Mouse (Mus musculus) heart, embryonic 10.5 days (tissue): ENCODE data around the gene Ciita. TPM values are rescaled to one million over a fixed set of nuclear protein-coding genes. Genes with fewer than 3 reads are reported as not detected.

ENCODE experiments used
- DNase-seq: peaks from one replicate; pipeline ENCODE4 v3.0.0-alpha.2; 2017; ENCODE audit warnings: low spot score
- H3K27ac ChIP-seq: fragments of 300-500 bp; sonication (generic); 2 replicates; pipeline ENCODE4 v1.5.1; 2016; ENCODE audit warnings: mild to moderate bottlenecking
- H3K27me3 ChIP-seq: fragments of 300-500 bp; sonication (generic); 2 replicates; pipeline ENCODE4 v1.6.1; 2016; ENCODE audit warnings: mild to moderate bottlenecking; ENCODE audit not compliant: poor library complexity, insufficient read depth, severe bottlenecking
- H3K36me3 ChIP-seq: fragments of 300-500 bp; sonication (generic); 2 replicates; pipeline ENCODE4 v1.6.1; 2016; ENCODE audit warnings: mild to moderate bottlenecking, moderate library complexity
- H3K4me1 ChIP-seq: fragments of 300-500 bp; sonication (generic); 2 replicates; pipeline ENCODE4 v1.6.1; 2016; ENCODE audit warnings: mild to moderate bottlenecking
- H3K4me3 ChIP-seq: fragments of 300-500 bp; sonication (generic); 2 replicates; pipeline ENCODE4 v1.5.1; 2016; ENCODE audit warnings: mild to moderate bottlenecking, moderate library complexity
- H3K9me3 ChIP-seq: fragments of 300-500 bp; sonication (generic); 2 replicates; pipeline ENCODE4 v1.6.1; 2016; ENCODE audit warnings: mild to moderate bottlenecking, moderate library complexity
- WGBS: fragments of 180-500 bp; shearing (Covaris S2); methylation state at CpG from one replicate; pipeline ENCODE4 v1.1.7; 2016; 5-methylcytosine and 5-hydroxymethylcytosine counted together
- polyA plus RNA-seq: library from polyadenylated mRNA; unstranded; fragments of >200 nt; fragmentation: Nextera tagmentation; extraction: Ambion mirVana; gene quantifications from 2 replicates; pipeline ENCODE4 v1.2.1, GENCODE M21; 2016

Ciita gene
- polyA plus RNA-seq, 1 experiment from 2014 or later = 0.05 TPM

DNA sequence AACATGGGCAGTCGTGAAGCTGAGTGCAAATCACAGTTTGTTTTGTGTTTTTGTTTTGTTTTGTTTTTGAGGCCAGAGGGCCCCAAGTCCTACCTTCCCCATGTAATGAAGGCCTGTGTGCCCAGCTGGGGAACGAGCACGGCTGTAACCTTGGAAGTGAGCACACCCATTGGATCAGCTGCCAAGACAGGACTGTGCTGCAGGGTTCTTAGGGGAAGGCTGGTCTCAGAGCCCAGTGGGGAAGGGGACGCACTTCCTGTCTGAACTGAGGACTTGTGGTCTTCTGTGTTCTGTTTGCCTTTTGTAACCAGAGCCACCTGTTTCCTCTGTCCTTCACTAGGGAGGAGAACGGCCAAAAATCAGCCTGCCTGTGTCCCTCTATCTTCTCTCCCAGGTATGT is 97.7 kb downstream of the Ciita start:
- no peak overlapping the region for H3K4me3 ChIP-seq
- no peaks in the 10 kb centered on the region for H3K27me3 ChIP-seq
- no peaks in the 10 kb centered on the region for H3K9me3 ChIP-seq
- H3K36me3 ChIP-seq = peaks cover 67% of the 10 kb centered on the region
- WGBS = 76% methylated on average over 5 of the region's 5 CpGs
- no peak overlapping the region for H3K27ac ChIP-seq
- no peak for DNase-seq
- H3K4me1 ChIP-seq = no peaks in the 10 kb centered on the region

Other genes with a start within 250 kb of the Ciita start
- gene Emp2, start 166.1 kb upstream of the Ciita start, polyA plus RNA-seq = 22.3 and 25.5 TPM in 2 replicates
- 0.11 and 0.23 TPM in 2 replicates for gene Tekt5, start 84.6 kb upstream of the Ciita start, polyA plus RNA-seq
- gene Nubp1, start 68.1 kb upstream of the Ciita start, polyA plus RNA-seq = 60.1 and 70.9 TPM in 2 replicates
- 6.0 and 9.2 TPM in 2 replicates for gene Tvp23a, start 32.7 kb upstream of the Ciita start, polyA plus RNA-seq
- 11.9 and 13.8 TPM in 2 replicates for gene Dexi, start 63.0 kb downstream of the Ciita start, polyA plus RNA-seq
- 24.5 and 27.3 TPM in 2 replicates for gene Clec16a, start 65.3 kb downstream of the Ciita start, polyA plus RNA-seq